Mouse (Mus musculus) thymus, postnatal 0 days (tissue): ENCODE data around the gene Pcnp. TPM values are rescaled to one million over a fixed set of nuclear protein-coding genes. Genes with fewer than 3 reads are reported as not detected.
A peak's percentile ranks its signal among the peaks of the same experiment; 100 is the strongest.

Experiments used
- DNase-seq: peaks from one replicate; pipeline ENCODE4 v3.0.0-alpha.2; 2015; ENCODE audit warnings: low spot score
- polyA plus RNA-seq: library from polyadenylated mRNA; unstranded; fragments of >200 nt; fragmentation: Nextera tagmentation; extraction: Ambion mirVana; gene quantifications from 2 replicates; pipeline ENCODE4 v1.2.1, GENCODE M21; 2015

Gene Pcnp
- polyA plus RNA-seq, 1 experiment from 2014 or later, result 159 TPM

GRCm38 (mm10) chr16:56037138-56038010, 7.8 kb upstream of the Pcnp start, which contains the start of gene Trmt10c:
Gene Trmt10c, minus strand, starts transcription at chr16:56037819.
- peak; percentile 91 for DNase-seq

- DNase-seq, result no peak
Measured at GRCm38 (mm10) chr16:56036501-56036900, 7.0 kb upstream of the Pcnp start.

GRCm38 (mm10) chr16:56034566-56034965, 5.0 kb upstream of the Pcnp start:
- DNase-seq, result no peak

GRCm38 (mm10) chr16:56028722-56029551, 602 bp downstream of the Pcnp start:
- peak; percentile 53 for DNase-seq

- DNase-seq, result no peak
Measured at GRCm38 (mm10) chr16:56027854-56028629, 1.5 kb downstream of the Pcnp start.

GRCm38 (mm10) chr16:56019660-56020059, 9.9 kb downstream of the Pcnp start:
- no peak for DNase-seq

GRCm38 (mm10) chr16:56014076-56014475, 15.5 kb downstream of the Pcnp start:
- no peak for DNase-seq

- DNase-seq, result no peak
Measured at GRCm38 (mm10) chr16:56012789-56013743, 16.5 kb downstream of the Pcnp start.

- DNase-seq, result no peak
Measured at GRCm38 (mm10) chr16:56008862-56009261, 20.7 kb downstream of the Pcnp start.

- no peak for DNase-seq
Measured at GRCm38 (mm10) chr16:56006798-56007197, 22.7 kb downstream of the Pcnp start.

GRCm38 (mm10) chr16:55994235-55994634, 35.3 kb downstream of the Pcnp start:
- no peak for DNase-seq

GRCm38 (mm10) chr16:55990311-55990710, 39.2 kb downstream of the Pcnp start:
- DNase-seq, result no peak

GRCm38 (mm10) chr16:55986001-55986400, 43.5 kb downstream of the Pcnp start:
- no peak for DNase-seq

- peak; percentile 10 for DNase-seq
Measured at GRCm38 (mm10) chr16:55974903-55975285, 54.6 kb downstream of the Pcnp start.

- DNase-seq, result peak; percentile 93
Measured at GRCm38 (mm10) chr16:55974256-55974902, 55.2 kb downstream of the Pcnp start.

- DNase-seq, result peak; percentile 100
Measured at GRCm38 (mm10) chr16:55973431-55974255, 55.9 kb downstream of the Pcnp start, which contains the start of gene Zbtb11. Gene Zbtb11, plus strand, starts transcription at chr16:55973883.

- no peak for DNase-seq
Measured at GRCm38 (mm10) chr16:55972626-55973201, 56.8 kb downstream of the Pcnp start.
